Mouse (Mus musculus) ES-Bruce4 (cell line): ENCODE results near the gene Aknad1. TPM values are rescaled to one million over a fixed set of nuclear protein-coding genes. Genes with fewer than 3 reads are reported as not detected.

Source experiments
- H3K27ac ChIP-seq: 2 replicates; pipeline ENCODE4 v1.5.1; 2012; ENCODE audit warnings: low read length, inconsistent platforms; ENCODE audit not compliant: insufficient read depth
- H3K27me3 ChIP-seq: 2 replicates; pipeline ENCODE4 v1.6.1; 2012; ENCODE audit warnings: mild to moderate bottlenecking, low read length, inconsistent platforms; ENCODE audit not compliant: control insufficient read depth, poor library complexity, insufficient read depth, severe bottlenecking
- H3K36me3 ChIP-seq: 2 replicates; pipeline ENCODE4 v1.6.1; 2012; ENCODE audit warnings: inconsistent platforms, mild to moderate bottlenecking, low read length, moderate library complexity; ENCODE audit not compliant: control insufficient read depth, poor library complexity, insufficient read depth, severe bottlenecking
- H3K4me1 ChIP-seq: one replicate; pipeline ENCODE4 v1.8.1; 2011; ENCODE audit warnings: low read length; ENCODE audit not compliant: control insufficient read depth, insufficient read depth
- H3K4me3 ChIP-seq: 2 replicates; pipeline ENCODE4 v1.5.1; 2011; ENCODE audit warnings: low read depth, mild to moderate bottlenecking, low read length
- H3K9ac ChIP-seq: 2 replicates; pipeline ENCODE4 v1.6.1; 2012; ENCODE audit warnings: low read depth, mild to moderate bottlenecking, inconsistent platforms; ENCODE audit not compliant: poor library complexity, severe bottlenecking
- H3K9me3 ChIP-seq: replicated peaks from 2 replicates; pipeline ENCODE4 v1.6.1; 2012; ENCODE audit warnings: mild to moderate bottlenecking, low read length, inconsistent platforms; ENCODE audit not compliant: control insufficient read depth, poor library complexity, insufficient read depth, severe bottlenecking
- CTCF ChIP-seq: IDR thresholded peaks from one replicate; pipeline ENCODE4 v1.8.1; 2011; ENCODE audit warnings: low read depth, low read length
- EP300 ChIP-seq: IDR thresholded peaks from 2 replicates; pipeline ENCODE4 v1.6.1; 2011; ENCODE audit warnings: low read depth, low read length; ENCODE audit not compliant: insufficient read depth
- POLR2A ChIP-seq: IDR thresholded peaks from one replicate; pipeline ENCODE4 v1.8.1; 2011; ENCODE audit warnings: low read length; ENCODE audit not compliant: insufficient read depth
- polyA plus RNA-seq: library from polyadenylated mRNA; stranded (reverse); fragments of >200 nt; gene quantifications from 2 replicates; pipeline ENCODE4 v1.2.4, GENCODE M21; 2011; ENCODE audit warnings: low read depth; ENCODE audit not compliant: missing spikeins, insufficient read depth, insufficient read length

Aknad1 gene
- polyA plus RNA-seq, 1 experiment: not detected

DNA sequence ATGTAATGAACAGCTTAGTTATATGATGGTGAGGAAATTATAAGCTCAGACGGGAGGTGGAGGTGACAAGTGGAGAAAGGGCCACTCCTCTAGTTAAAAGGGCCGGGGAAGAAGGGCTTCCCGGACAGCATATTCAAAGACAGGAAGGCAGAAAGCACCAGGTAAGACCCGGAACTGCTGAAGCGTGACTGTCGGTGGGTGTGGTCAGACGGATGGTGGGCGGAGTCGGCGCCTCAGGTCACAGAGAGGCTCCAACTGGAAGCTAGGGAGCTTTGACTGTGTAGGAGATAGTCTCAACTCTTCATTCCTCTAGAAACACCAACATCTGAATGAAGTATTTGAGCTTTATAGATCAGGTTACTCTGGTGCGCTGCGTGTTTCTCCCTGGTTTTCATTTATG is 9.1 kb upstream of the Aknad1 start:
- Histone ChIP-seq H3K9me3 (no peaks in the 10 kb centered on the region), H3K27me3 (no peaks in the 10 kb centered on the region), H3K9ac (no peak overlapping the region), H3K36me3 (no peaks in the 10 kb centered on the region), H3K4me3 (peak overlapping the region; percentile 46), H3K27ac (no peak overlapping the region; the same call in 1 of the 2 replicates), H3K4me1 (no peaks in the 10 kb centered on the region)
- TF ChIP-seq EP300 (0 out of 2 replicates have a peak, but pooled peaks have one; percentile 42), CTCF (no peak), POLR2A (peak; percentile 24)

DNA sequence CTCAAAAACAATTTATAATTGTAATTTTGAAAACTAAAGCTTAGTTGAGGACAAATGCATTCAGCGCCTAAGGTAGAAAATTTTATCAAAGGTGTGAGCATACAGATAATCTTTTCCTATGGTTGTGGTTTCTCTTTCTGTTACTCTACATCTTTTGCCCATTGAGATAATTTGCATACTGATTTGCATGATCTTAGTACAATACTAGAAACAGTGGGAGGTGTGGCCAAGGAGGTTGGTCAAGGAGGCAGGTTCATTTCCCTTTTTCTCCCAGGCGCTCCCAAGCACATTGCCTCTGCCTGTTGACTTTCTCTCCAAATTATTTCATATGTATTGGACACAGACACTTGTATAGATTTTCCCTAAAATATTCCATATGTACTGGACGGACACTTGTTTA is 1.7 kb upstream of the Aknad1 start:
- no peaks in the 10 kb centered on the region for H3K9me3 ChIP-seq
- H3K27ac ChIP-seq: no peak overlapping the region
- no peaks in the 10 kb centered on the region for H3K27me3 ChIP-seq
- no peak for TF ChIP-seq CTCF
- no peak for TF ChIP-seq EP300
- no peak for TF ChIP-seq POLR2A
- H3K4me3 ChIP-seq: no peak overlapping the region
- H3K9ac ChIP-seq: no peak overlapping the region
- no peaks in the 10 kb centered on the region for H3K36me3 ChIP-seq
- H3K4me1 ChIP-seq: peaks cover 2% of the 10 kb centered on the region

DNA sequence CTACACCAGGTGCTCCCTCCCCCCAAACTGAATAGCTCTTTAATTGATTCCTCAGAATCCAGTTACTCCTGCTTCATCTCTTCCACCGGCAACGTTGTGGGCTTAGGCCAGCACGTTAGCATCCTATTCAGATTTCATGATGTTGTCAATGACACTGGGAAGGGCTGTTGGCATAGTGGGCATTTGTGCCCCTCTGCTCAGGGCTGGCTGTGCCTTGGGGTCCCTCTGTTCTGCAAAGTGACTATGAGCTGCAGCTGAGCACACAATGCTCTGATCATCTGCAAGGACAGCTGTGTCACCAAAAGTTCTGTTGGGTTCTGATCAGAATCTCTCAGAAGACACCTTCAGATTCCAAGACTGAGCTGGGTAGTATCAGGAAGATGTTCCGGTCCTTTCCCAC is 4.6 kb downstream of the Aknad1 start:
- Histone ChIP-seq H3K36me3 (no peaks in the 10 kb centered on the region), H3K4me3 (no peak overlapping the region), H3K27me3 (no peaks in the 10 kb centered on the region), H3K9ac (no peak overlapping the region), H3K4me1 (no peaks in the 10 kb centered on the region), H3K9me3 (no peaks in the 10 kb centered on the region), H3K27ac (no peak overlapping the region)
- TF ChIP-seq EP300 (no peak), POLR2A (no peak), CTCF (no peak)

DNA sequence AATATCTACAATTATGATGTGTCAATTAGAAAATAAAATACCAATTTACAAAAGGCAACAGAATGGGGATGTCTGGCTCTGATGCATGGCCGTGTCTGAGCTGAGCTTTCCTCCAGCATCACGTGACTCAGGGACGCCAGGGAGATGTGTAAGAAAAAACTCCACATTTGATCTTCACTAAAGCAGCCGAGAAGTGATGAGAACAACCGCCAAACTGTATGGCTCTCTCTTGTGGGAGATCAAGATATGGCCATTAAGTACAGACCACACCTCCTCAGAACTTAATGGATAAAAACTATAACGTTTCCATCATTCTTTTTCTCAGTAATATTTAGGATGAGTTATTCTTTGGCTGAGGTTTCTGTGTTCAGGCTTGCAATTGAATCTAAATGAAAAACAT is 11.6 kb downstream of the Aknad1 start:
- Histone ChIP-seq H3K27ac (no peak overlapping the region), H3K36me3 (no peaks in the 10 kb centered on the region), H3K4me1 (no peaks in the 10 kb centered on the region), H3K4me3 (no peak overlapping the region), H3K9ac (no peak overlapping the region), H3K27me3 (no peaks in the 10 kb centered on the region), H3K9me3 (no peaks in the 10 kb centered on the region)
- TF ChIP-seq EP300: no peak
- no peak for TF ChIP-seq POLR2A
- no peak for TF ChIP-seq CTCF

DNA sequence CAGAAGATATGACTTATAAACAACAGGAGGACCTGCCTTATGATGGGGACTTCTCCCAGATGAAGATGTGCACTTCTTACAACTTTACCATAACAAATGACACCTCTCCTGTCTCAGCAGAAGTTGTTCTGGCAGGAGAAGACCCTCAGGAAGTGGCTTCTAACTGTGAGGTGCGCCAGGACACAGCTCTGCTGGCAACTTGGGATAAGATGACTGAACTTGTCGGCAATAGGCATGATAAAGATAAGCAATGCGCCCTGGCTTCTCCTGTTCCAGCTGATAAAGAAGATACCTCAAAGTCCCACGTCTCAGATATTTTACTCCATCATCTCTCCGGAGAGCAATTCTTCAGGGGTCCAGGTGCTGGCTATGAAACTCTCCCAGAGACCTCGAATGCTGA is 12.2 kb downstream of the Aknad1 start:
- Histone ChIP-seq H3K9me3 (no peaks in the 10 kb centered on the region), H3K9ac (no peak overlapping the region), H3K4me3 (no peak overlapping the region), H3K36me3 (no peaks in the 10 kb centered on the region), H3K27ac (no peak overlapping the region), H3K27me3 (no peaks in the 10 kb centered on the region), H3K4me1 (no peaks in the 10 kb centered on the region)
- TF ChIP-seq CTCF (no peak), EP300 (no peak), POLR2A (no peak)

DNA sequence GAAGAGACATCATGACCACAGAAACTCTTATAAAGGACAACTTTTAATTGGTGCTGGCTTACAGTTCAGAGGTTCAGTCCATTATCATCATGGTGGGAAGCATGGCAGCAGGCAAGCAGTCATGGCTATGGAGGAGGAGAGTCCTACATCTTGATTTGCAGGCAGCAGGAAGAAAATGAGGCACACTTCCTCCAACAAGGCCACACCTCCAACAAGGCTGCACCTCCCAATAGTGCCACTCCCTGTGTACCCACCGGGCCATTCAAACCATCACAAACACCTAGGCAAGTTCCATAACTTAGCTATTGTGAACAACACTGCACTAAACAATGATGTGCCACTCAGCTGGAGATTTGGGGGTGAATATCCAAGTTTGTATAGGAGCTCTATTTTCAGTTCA is 15.1 kb downstream of the Aknad1 start:
- H3K4me3 ChIP-seq: no peak overlapping the region
- H3K9ac ChIP-seq: no peak overlapping the region
- H3K4me1 ChIP-seq: no peaks in the 10 kb centered on the region
- TF ChIP-seq CTCF: no peak
- no peak for TF ChIP-seq EP300
- no peak for TF ChIP-seq POLR2A
- no peaks in the 10 kb centered on the region for H3K27me3 ChIP-seq
- no peaks in the 10 kb centered on the region for H3K36me3 ChIP-seq
- no peak overlapping the region for H3K27ac ChIP-seq
- H3K9me3 ChIP-seq: no peaks in the 10 kb centered on the region
